Mouse (Mus musculus) thymus, postnatal 36 days (tissue): ENCODE measurements around the gene Ctla2b.
A peak's percentile ranks its signal among the peaks of the same experiment; 100 is the strongest.
"Not testable (repeated sequence)": the region's sequence is repeated elsewhere in the genome, so short reads cannot be mapped to it uniquely, and the experiment has no call there.

Source experiments
- DNase-seq, 2 experiments: peaks; one replicate each; pipeline ENCODE4 v3.0.0; 2022; ENCODE audit warnings: mixed read lengths in 2 of 2

The Ctla2b gene

DNA sequence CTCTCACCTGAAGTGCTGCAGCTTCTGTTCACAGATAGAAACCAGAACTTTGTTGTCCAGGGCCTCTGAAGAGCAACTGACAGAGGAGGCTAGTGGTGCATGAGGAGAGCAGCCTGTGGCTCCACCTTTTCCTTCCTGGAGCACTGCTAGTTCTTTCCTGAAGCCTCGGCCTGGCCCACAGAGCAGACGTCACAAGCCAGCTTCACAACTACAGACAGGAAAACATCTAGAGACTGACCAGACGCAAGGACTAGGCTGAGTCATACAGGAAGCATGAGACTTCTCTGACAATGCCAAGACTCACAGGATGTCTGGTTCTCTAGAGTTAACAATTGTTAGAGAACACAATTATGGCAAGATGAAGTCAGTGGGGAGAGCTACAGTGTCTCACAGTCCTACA is at the start of gene Ctla2b:
Gene Ctla2b (minus strand): TSS at position 120 of the 400 bp plus-strand sequence.
- DNase-seq, result no peak

DNA sequence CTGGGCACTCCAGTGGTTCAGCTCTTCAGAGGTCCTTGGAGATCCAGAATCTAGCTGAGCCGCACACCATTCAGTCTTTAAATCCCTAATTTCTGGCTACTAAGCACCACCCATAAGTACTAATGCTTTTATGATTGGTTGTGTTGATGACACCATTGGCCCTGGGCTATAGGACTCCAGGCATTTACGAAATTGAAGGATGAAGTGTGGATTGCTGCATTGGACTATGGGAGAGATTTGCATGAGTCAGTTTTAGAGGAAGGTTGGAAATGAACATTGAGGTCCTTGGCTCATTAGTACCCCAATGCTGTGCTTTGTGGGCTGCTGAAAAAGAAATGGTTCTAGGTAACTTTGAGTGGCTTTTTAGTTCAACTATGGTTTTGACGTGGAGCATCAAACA is 44.6 kb upstream of the Ctla2b start, which contains the start of gene Tpbpa:
Gene Tpbpa (minus strand): TSS at position 101 of the 400 bp plus-strand sequence.
- not testable (repeated sequence) for DNase-seq

- DNase-seq, result peak; percentile 6 to 17
Measured at GRCm38 (mm10) chr13:60936500-60936901, 39.3 kb upstream of the Ctla2b start, which contains the start of the genes Gm49391 and Ctla2a. Gene Gm49391 (minus strand): TSS chr13:60936571. Gene Ctla2a (minus strand): TSS chr13:60936625.

GRCm38 (mm10) chr13:60935490-60935889 is 38.2 kb upstream of the Ctla2b start, which contains the start of gene Gm49393:
Gene Gm49393 (minus strand): TSS chr13:60935590.
- DNase-seq, result not testable (repeated sequence)

DNA sequence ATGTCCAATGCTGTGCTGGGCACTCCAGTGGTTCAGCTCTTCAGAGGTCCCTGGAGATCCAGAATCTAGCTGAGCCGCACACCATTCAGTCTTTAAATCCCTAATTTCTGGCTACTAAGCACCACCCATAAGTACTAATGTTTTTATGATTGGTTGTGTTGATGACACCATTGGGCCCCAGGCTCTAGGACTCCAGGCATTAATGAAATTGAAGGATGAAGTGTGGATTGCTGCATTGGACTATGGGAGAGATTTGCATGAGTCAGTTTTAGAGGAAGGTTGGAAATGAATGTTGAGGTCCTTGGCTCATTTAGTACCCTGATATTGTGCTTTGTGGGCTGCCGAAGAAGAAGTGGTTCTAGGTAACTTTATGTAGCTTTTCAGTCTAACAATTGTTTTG is 7.5 kb upstream of the Ctla2b start, which contains the start of gene Tpbpb:
Gene Tpbpb (minus strand): TSS at position 101 of the 400 bp plus-strand sequence.
- DNase-seq, result not testable (repeated sequence)

DNA sequence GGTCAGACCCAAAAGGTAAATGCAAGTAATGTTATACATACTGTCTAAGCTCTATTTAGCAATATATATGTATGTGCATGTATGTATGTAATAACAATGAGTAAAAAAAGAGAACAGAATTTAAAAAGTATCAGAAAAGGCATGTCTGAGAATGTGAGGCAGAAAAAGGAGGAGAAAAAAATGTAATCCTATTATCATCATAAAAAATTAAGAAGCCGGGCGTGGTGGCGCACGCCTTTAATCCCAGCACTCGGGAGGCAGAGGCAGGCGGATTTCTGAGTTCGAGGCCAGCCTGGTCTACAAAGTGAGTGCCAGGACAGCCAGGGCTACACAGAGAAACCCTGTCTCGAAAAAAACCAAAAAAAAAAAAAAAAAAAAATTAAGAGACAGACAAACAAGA is 453 bp downstream of the Ctla2b start, which contains the start of gene Gm49392:
Gene Gm49392 (minus strand): TSS at position 101 of the 400 bp plus-strand sequence.
- not testable (repeated sequence) for DNase-seq

- DNase-seq, result no peak
Measured at GRCm38 (mm10) chr13:60895406-60896160, 1.7 kb downstream of the Ctla2b start.

DNA sequence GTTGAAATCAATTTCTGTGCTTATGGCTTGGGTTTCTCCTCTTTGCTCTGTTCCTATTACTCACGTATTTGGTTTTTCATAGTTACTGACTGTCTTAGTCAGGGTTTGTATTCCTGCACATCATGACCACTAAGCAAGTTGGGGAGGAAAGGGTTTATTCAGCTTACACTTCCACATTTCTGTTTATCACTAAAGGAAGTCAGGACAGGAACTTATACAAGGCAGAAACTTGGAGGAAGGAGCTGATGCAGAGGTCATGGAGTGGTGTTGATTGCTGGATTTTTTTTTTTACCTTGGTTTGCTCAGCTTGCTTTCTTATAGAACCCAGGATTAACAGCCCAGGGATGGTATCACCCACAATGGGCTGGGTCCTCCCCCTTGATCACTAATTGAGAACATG is 4.9 kb downstream of the Ctla2b start:
- no peak for DNase-seq

- no peak for DNase-seq
Measured at GRCm38 (mm10) chr13:60864281-60864680, 33.0 kb downstream of the Ctla2b start, which contains the start of gene 4930486L24Rik. Gene 4930486L24Rik (minus strand): TSS chr13:60864475.

GRCm38 (mm10) chr13:60848241-60849120 is 48.8 kb downstream of the Ctla2b start:
- peak; percentile 42 to 63 for DNase-seq
